Mouse (Mus musculus): ENCODE measurements around the gene Lgals2.
"Not testable (repeated sequence)": the region's sequence is repeated elsewhere in the genome, so short reads cannot be mapped to it uniquely, and the experiment has no call there.

The Lgals2 gene

GRCm38 (mm10) chr15:78855303-78855965 lies at the start of gene Lgals2:
Lgals2 (minus strand) TSS chr15:78855529.
- DNase-seq: no peak

GRCm38 (mm10) chr15:78903243-78903642 lies 47.9 kb upstream of the Lgals2 start:
- DNase-seq: peak; percentile 72

- no peak for DNase-seq
These were observed 46.1 kb upstream of the Lgals2 start for GRCm38 (mm10) chr15:78901422-78901789.

GRCm38 (mm10) chr15:78900585-78901421 lies 45.5 kb upstream of the Lgals2 start:
- DNase-seq: no peak

- DNase-seq: no peak
These were observed 44.6 kb upstream of the Lgals2 start, which contains the start of gene Sh3bp1 for GRCm38 (mm10) chr15:78899740-78900584. Sh3bp1 (plus strand) TSS chr15:78899768.

GRCm38 (mm10) chr15:78899409-78899739 lies 44.0 kb upstream of the Lgals2 start, which contains the start of gene Gm49510:
Gm49510 (plus strand) TSS chr15:78899667.
- no peak for DNase-seq

GRCm38 (mm10) chr15:78898507-78899001 lies 43.2 kb upstream of the Lgals2 start:
- DNase-seq: no peak

GRCm38 (mm10) chr15:78897488-78897887 lies 42.2 kb upstream of the Lgals2 start:
- no peak for DNase-seq

- DNase-seq: no peak
These were observed 40.8 kb upstream of the Lgals2 start for GRCm38 (mm10) chr15:78896149-78896548.

- no peak for DNase-seq
These were observed 40.4 kb upstream of the Lgals2 start for GRCm38 (mm10) chr15:78895741-78896140.

GRCm38 (mm10) chr15:78894726-78895125 lies 39.4 kb upstream of the Lgals2 start:
- no peak for DNase-seq

GRCm38 (mm10) chr15:78892440-78892839 lies 37.1 kb upstream of the Lgals2 start:
- no peak for DNase-seq

- DNase-seq: no peak
These were observed 34.1 kb upstream of the Lgals2 start for GRCm38 (mm10) chr15:78889401-78889853.

- DNase-seq: no peak
These were observed 26.5 kb upstream of the Lgals2 start for GRCm38 (mm10) chr15:78881828-78882227.

GRCm38 (mm10) chr15:78880432-78880831 lies 25.1 kb upstream of the Lgals2 start:
- DNase-seq: no peak

- DNase-seq: not testable (repeated sequence)
These were observed 23.6 kb upstream of the Lgals2 start for GRCm38 (mm10) chr15:78878792-78879516.

- no peak for DNase-seq
These were observed 22.6 kb upstream of the Lgals2 start for GRCm38 (mm10) chr15:78877810-78878390.

GRCm38 (mm10) chr15:78876991-78877809 lies 21.9 kb upstream of the Lgals2 start, which contains the start of gene Gga1:
Gga1 (plus strand) TSS chr15:78877190.
- DNase-seq: peak; percentile 95

GRCm38 (mm10) chr15:78876258-78876696 lies 20.9 kb upstream of the Lgals2 start:
- DNase-seq: peak; percentile 87

GRCm38 (mm10) chr15:78875537-78875936 lies 20.2 kb upstream of the Lgals2 start:
- DNase-seq: no peak

GRCm38 (mm10) chr15:78874989-78875388 lies 19.7 kb upstream of the Lgals2 start:
- no peak for DNase-seq

All from cerebellum, adult 11-12 months (tissue).